Mouse (Mus musculus) cerebellum, adult 2 months (tissue): Measurements from ENCODE around the gene Abcg4. TPM values are rescaled to one million over a fixed set of nuclear protein-coding genes. Genes with fewer than 3 reads are reported as not detected.

Experiments
- DNase-seq, 2 experiments: peaks; one replicate each; pipeline ENCODE4 v3.0.0; 2021
- H3K27ac ChIP-seq: fragments of 200-500 bp; 2 replicates; pipeline ENCODE4 v1.5.1; 2012; ENCODE audit warnings: low read length, control low read depth, inconsistent platforms; ENCODE audit not compliant: insufficient read depth
- H3K27me3 ChIP-seq: fragments of 200-500 bp; 2 replicates; pipeline ENCODE4 v1.6.1; 2012; ENCODE audit warnings: inconsistent platforms, mild to moderate bottlenecking, low read length, moderate library complexity; ENCODE audit not compliant: control insufficient read depth, insufficient read depth
- H3K4me1 ChIP-seq: fragments of 200-500 bp; 2 replicates; pipeline ENCODE4 v1.6.1; 2011; ENCODE audit warnings: low read length; ENCODE audit not compliant: control insufficient read depth, insufficient read depth
- H3K4me3 ChIP-seq: fragments of 200-500 bp; replicated peaks from 2 replicates; pipeline ENCODE3; 2011; ENCODE audit warnings: mild to moderate bottlenecking, low read depth, low read length, control low read depth; ENCODE audit not compliant: insufficient read depth
- CTCF ChIP-seq: fragments of 200-500 bp; IDR thresholded peaks from 2 replicates; pipeline ENCODE4 v1.5.1; 2011; ENCODE audit warnings: low read depth, mild to moderate bottlenecking, control low read depth, low read length, moderate library complexity, borderline replicate concordance; ENCODE audit not compliant: insufficient read depth
- POLR2A ChIP-seq: fragments of 200-500 bp; IDR thresholded peaks from 2 replicates; pipeline ENCODE4 v1.6.1; 2011; ENCODE audit warnings: low read length, control low read depth, borderline replicate concordance; ENCODE audit not compliant: insufficient read depth
- WGBS: fragments of 180-500 bp; shearing (Covaris S2); methylation state at CpG from one replicate; pipeline ENCODE4 v1.1.7; 2018; 5-methylcytosine and 5-hydroxymethylcytosine counted together
- polyA plus RNA-seq: library from polyadenylated mRNA; depleted of rRNA; stranded (reverse); fragments of >200 nt; gene quantifications from 2 replicates; pipeline ENCODE4 v1.2.3, GENCODE M21; 2012

The Abcg4 gene
- polyA plus RNA-seq, 1 experiment = 105 TPM

DNA sequence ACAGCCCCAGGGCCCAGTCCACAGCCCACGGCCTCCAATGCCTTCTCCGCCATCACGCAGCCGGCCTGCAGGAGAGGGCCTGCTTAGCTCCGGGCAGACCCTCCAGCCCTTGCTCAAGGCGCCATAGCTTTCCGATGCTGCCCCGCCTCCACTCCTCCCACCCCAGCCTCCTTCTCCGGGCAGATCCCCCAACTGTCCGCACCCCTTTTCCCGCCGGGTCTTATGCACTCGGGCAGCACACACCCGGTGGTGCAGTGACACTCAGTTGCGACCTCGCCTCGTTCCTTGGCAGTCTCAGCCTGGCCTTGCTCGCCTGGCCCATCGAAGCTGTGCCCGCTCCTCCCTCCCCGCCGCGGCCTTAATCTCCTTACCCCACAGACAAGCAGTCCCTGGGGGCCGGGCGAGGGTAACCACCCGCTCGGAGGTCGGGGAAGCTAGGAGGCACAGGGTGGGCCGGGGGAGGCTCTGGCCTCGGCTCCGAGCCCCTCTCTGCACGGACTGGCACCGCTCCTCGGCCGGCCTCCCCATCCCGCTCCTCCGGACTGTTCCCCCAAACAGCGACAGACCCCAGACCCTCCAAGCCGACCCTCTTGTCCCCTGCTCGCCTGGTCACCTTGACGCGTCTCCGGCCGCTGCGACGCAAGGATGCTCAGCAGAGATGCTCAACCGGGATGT lies 877 bp downstream of the Abcg4 start:
- under 1% methylated on average over 47 of the region's 47 CpGs for WGBS
- H3K27ac ChIP-seq = peak overlapping the region; percentile 66
- H3K4me3 ChIP-seq = peak overlapping the region; percentile 93
- H3K4me1 ChIP-seq = peaks cover 14% of the 10 kb centered on the region
- DNase-seq = peak; percentile 55 to 66
- TF ChIP-seq CTCF (no peak), POLR2A (no peak)
- no peaks in the 10 kb centered on the region for H3K27me3 ChIP-seq

DNA sequence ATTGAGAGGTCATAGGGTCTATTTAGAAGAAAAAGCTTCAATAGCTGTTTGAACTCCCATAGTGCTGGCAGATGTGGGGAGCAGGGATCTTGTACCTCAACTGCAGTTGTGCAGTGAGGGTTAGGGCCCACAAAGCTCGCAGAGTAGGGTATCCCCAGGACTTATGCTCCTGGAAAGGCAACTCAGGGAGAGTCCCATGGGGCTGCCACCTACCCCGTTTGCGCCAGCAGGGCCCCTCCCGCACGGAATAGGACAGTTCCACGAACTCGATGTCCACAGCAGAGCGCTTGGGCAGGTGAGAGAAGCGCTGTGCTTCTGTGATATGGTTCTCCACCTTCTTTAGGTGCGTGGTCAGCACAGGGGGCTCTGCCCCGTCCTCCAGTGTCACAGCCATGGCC lies 1.4 kb downstream of the Abcg4 start:
- no peaks in the 10 kb centered on the region for H3K27me3 ChIP-seq
- 5% methylated on average over 11 of the region's 11 CpGs for WGBS
- H3K4me3 ChIP-seq = peak overlapping the region; percentile 93
- TF ChIP-seq POLR2A (no peak), CTCF (no peak)
- peak overlapping the region; percentile 66 for H3K27ac ChIP-seq
- DNase-seq = no peak
- peaks cover 17% of the 10 kb centered on the region for H3K4me1 ChIP-seq

DNA sequence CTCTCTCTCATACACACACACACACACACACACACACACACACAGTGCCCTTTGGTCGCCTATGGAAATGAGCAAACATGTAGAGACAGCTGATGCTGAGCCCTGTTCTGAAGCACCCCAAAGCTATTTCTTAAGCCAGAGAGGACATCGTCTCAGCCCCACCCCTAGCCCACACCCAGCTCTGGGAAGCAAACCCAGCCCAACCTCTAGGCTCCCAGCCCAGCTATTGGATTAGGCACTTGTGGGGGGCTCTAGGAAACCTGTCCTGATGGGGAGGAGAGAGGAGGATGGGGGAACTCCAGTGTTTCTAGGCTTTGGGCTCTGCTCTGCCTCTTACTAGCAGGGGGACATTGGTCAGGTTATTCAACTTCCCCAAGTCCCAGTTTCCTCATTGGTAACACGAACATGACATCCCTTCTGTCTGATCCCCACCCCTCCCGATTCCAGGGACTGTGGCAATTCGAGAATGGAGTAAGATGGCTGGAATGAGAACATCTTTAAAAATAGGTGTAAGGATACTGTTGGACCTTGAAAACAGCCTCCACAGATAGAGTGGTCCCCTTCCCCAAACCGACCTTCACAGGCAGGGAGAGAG lies 2.1 kb downstream of the Abcg4 start:
- H3K4me3 ChIP-seq = peak overlapping the region; percentile 15
- no peaks in the 10 kb centered on the region for H3K27me3 ChIP-seq
- WGBS = 7% methylated on average over 6 of the region's 6 CpGs
- DNase-seq = no peak
- TF ChIP-seq CTCF (no peak), POLR2A (no peak)
- H3K4me1 ChIP-seq = peaks cover 17% of the 10 kb centered on the region
- H3K27ac ChIP-seq = no peak overlapping the region

DNA sequence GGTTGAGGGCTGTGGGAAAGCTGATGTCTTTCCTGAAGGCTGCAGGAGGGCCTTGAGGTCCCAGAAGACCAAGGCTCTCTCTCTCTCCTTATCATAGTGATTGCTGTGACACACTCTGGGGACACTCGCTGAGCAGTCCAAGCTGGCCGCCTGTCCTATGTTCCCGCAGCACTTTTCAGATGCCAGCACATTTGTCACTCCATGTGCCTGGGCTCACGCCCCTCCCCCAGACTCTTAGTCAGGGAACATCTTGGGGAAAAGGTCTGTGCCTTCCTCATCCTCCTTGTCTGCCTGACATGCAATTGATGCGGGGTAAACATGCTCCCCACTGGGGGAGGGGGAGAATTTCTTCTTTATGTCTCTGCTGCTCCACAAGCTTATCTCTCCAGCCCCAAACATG lies 5.2 kb downstream of the Abcg4 start:
- no peak overlapping the region for H3K27ac ChIP-seq
- 34% methylated on average over 5 of the region's 5 CpGs for WGBS
- TF ChIP-seq CTCF (no peak), POLR2A (no peak)
- H3K4me1 ChIP-seq = peaks cover 11% of the 10 kb centered on the region
- no peaks in the 10 kb centered on the region for H3K27me3 ChIP-seq
- DNase-seq = no peak
- H3K4me3 ChIP-seq = no peak overlapping the region

DNA sequence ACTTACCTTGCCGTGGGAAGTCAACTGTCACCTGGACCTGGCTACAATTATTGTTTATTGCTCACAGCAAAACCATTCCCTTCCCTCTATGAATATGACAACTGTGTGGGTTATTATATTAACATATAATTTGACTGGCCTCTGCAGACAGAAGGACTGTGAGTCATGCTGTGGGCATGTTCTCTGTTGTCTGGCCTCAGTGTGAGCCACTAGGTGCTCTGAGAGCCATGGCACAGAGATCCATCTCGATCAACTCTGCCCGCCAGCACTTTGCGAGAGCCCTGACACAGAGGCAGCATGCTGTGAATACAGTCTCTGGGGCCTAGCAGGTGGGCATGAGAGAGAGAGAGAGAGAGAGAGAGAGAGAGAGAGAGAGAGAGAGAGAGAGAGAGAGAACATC lies 18.4 kb downstream of the Abcg4 start:
- 64% methylated on average over 4 of the region's 4 CpGs for WGBS
- Histone ChIP-seq H3K27me3 (no peaks in the 10 kb centered on the region), H3K27ac (no peak overlapping the region), H3K4me1 (0 out of 2 replicates have a peak, but pooled peaks cover 2% of the 10 kb centered on the region), H3K4me3 (no peak overlapping the region)
- no peak for TF ChIP-seq CTCF
- TF ChIP-seq POLR2A = no peak
- DNase-seq = no peak

DNA sequence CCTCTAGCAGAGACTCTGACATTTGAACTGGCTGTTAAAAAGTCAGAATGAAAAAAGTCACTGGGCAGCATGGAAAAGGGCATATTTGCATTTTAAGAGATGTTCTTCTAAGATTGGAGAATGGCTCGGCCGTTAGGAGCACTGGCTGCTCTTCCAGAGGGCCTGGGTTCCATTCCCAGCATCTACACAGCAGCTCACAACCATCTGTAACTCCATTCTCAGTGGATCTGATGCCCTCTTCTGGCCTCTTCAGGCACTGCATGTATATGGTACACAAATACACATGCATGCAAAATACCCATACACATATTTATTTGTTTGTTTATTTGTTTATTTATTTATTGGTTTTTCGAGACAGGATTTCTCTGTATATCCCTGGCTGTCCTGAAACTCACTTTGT lies 19.3 kb downstream of the Abcg4 start:
- peak in 1 of 2 experiments; percentile 36 for DNase-seq
- TF ChIP-seq CTCF = peak; percentile 45
- TF ChIP-seq POLR2A = no peak
- 84% methylated on average over 3 of the region's 3 CpGs for WGBS
- Histone ChIP-seq H3K4me3 (no peak overlapping the region), H3K27ac (no peak overlapping the region), H3K27me3 (no peaks in the 10 kb centered on the region), H3K4me1 (0 out of 2 replicates have a peak, but pooled peaks cover 2% of the 10 kb centered on the region)

DNA sequence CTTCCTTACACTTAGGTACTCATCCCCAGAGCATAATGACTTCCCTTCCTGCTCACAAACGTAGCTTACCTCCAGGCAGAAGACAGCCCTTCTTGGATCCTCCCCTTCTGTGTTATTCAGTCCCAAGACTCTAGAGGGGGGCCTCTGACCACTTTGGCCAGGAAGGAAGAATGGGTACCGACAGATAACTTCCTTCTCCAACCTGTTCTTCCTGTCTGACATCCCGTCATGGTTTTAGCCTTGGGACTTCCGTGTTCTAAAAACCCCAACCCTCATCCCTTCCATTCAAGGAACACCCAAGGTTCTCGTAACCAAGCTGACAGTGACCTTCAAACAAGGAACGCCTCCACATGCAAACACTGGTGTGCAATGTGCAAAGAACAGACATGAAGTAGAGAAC lies 20.0 kb downstream of the Abcg4 start, which contains the start of gene Nlrx1:
Gene Nlrx1, minus strand, starts transcription at position 168 of the 400 bp plus-strand sequence.
- peak within 1 kb of the TSS; percentile 27 for H3K27ac ChIP-seq
- no peak for DNase-seq
- 82% methylated on average over 6 of the region's 6 CpGs for whole genome bisulfite sequencing
- H3K27me3 ChIP-seq = no peaks in the 10 kb centered on the region
- H3K4me3 ChIP-seq = peak within 1 kb of the TSS; percentile 47
- H3K4me1 ChIP-seq = 0 out of 2 replicates have a peak, but pooled peaks cover 2% of the 10 kb centered on the region
- no peak for TF ChIP-seq CTCF
- no peak for TF ChIP-seq POLR2A

DNA sequence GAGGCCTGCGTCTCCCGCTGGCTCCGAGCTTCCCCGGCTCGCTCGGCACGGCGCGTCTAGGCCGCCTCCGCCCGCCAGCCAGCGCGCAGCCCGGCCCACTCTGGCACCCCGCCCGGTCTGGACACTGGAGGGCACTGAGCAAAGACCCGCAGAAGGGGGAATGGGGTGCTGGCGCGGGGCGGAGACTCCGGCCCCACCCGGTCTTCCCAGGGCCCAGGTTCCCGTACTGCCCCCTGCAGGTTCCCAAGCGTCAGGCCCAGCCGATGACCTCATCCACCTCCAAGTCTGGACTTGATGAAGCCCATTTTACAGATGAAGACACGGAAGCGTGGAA lies 20.4 kb downstream of the Abcg4 start:
- Histone ChIP-seq H3K27ac (peak overlapping the region; percentile 27), H3K27me3 (no peaks in the 10 kb centered on the region), H3K4me3 (peak overlapping the region; percentile 47), H3K4me1 (0 out of 2 replicates have a peak, but pooled peaks cover 2% of the 10 kb centered on the region)
- DNase-seq = peak; percentile 85 to 87
- 3% methylated on average over 28 of the region's 28 CpGs for WGBS
- TF ChIP-seq CTCF (peak; percentile 64; the same call in 1 of the 2 replicates), POLR2A (no peak)
